Mouse (Mus musculus) spleen, postnatal 10 days (tissue): ENCODE data around the gene Tyro3.

Experiments used
- DNase-seq, 2 experiments: peaks; one replicate each; pipeline ENCODE4 v3.0.0; 2021 to 2022; ENCODE audit warnings: low spot score in 2 of 2

The Tyro3 gene

GRCm38 (mm10) chr2:119797279-119797783 lies at the start of gene Tyro3:
Gene Tyro3, plus strand, starts transcription at chr2:119797733.
- DNase-seq: no peak

- DNase-seq: no peak
Observed at GRCm38 (mm10) chr2:119749260-119749659, 48.3 kb upstream of the Tyro3 start.

- no peak for DNase-seq
Observed at GRCm38 (mm10) chr2:119757601-119758100, 39.9 kb upstream of the Tyro3 start.

GRCm38 (mm10) chr2:119758101-119758843 lies 39.3 kb upstream of the Tyro3 start:
- peak; percentile 26 to 32 for DNase-seq

GRCm38 (mm10) chr2:119758844-119759835 lies 38.4 kb upstream of the Tyro3 start:
- peak in 1 of 2 experiments; percentile 53 for DNase-seq

GRCm38 (mm10) chr2:119760251-119760650 lies 37.3 kb upstream of the Tyro3 start, which contains the start of gene Ltk:
Gene Ltk, minus strand, starts transcription at chr2:119760431.
- DNase-seq: no peak

- no peak for DNase-seq
Observed at GRCm38 (mm10) chr2:119762276-119762675, 35.3 kb upstream of the Tyro3 start.

- no peak for DNase-seq
Observed at GRCm38 (mm10) chr2:119763924-119764323, 33.6 kb upstream of the Tyro3 start.

- DNase-seq: no peak
Observed at GRCm38 (mm10) chr2:119767246-119767645, 30.3 kb upstream of the Tyro3 start.

GRCm38 (mm10) chr2:119787206-119787883 lies 10.2 kb upstream of the Tyro3 start, which contains the start of gene Rpap1:
Gene Rpap1, minus strand, starts transcription at chr2:119787537.
- peak; percentile 76 to 87 for DNase-seq

GRCm38 (mm10) chr2:119789996-119790395 lies 7.5 kb upstream of the Tyro3 start:
- DNase-seq: no peak

- peak in 1 of 2 experiments; percentile 69 for DNase-seq
Observed at GRCm38 (mm10) chr2:119798246-119798927, 854 bp downstream of the Tyro3 start.

GRCm38 (mm10) chr2:119799181-119799960 lies 1.8 kb downstream of the Tyro3 start:
- peak; percentile 24 to 48 for DNase-seq

- no peak for DNase-seq
Observed at GRCm38 (mm10) chr2:119799961-119800550, 2.5 kb downstream of the Tyro3 start.

- DNase-seq: no peak
Observed at GRCm38 (mm10) chr2:119800876-119801846, 3.6 kb downstream of the Tyro3 start.

GRCm38 (mm10) chr2:119802767-119803617 lies 5.5 kb downstream of the Tyro3 start:
- no peak for DNase-seq

- no peak for DNase-seq
Observed at GRCm38 (mm10) chr2:119803618-119804274, 6.2 kb downstream of the Tyro3 start.
